Mouse (Mus musculus) T-cell, adult 2 months (primary cell): ENCODE measurements around the gene Pld4.
A peak's percentile ranks its signal among the peaks of the same experiment; 100 is the strongest.

Experiments
- DNase-seq: peaks from one replicate; pipeline ENCODE4 v3.0.0; 2022; ENCODE audit warnings: low spot score

The Pld4 gene

GRCm38 (mm10) chr12:112767036-112767890 lies 6.8 kb downstream of the Pld4 start:
- DNase-seq: no peak

- DNase-seq: no peak
Measured at GRCm38 (mm10) chr12:112768166-112768565, 7.7 kb downstream of the Pld4 start.

DNA sequence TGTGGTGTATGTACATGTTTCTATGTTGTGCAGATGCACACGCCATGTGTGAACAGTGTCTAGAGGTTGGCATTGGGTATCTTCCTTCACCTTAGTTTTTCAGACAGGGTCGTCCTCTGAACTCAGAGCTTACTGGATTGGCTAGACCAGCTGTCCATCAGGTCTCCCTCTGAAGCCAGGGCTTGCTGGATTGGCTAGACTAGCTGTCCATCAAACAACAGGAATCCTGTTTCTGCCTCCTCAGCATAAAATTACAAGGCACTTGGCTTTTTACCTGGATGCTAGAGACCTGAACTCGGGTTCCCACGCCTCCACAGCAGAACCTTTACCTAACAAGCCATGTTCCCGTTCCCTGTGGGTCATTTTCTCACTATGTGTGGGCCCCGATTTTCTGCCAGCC lies 8.6 kb downstream of the Pld4 start:
- DNase-seq: no peak

DNA sequence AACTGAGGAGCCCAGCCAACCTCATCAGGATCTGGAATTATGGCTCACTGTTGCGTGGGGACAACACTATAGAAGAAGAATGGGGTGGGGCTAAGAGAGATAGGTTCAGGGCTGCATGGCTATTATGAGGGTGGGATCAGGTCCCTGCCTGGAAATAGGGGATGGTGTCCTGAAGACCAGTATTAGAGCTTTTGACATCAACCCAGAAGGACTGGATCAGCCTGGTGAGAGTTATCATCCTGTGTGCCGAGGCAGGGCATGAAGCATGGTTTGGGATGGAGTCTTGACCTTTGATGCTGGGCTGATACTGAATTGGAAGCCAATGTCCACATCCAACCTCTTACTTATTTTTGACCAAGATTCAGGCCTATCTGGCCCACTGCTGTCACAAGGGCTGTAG lies 9.3 kb downstream of the Pld4 start:
- no peak for DNase-seq

DNA sequence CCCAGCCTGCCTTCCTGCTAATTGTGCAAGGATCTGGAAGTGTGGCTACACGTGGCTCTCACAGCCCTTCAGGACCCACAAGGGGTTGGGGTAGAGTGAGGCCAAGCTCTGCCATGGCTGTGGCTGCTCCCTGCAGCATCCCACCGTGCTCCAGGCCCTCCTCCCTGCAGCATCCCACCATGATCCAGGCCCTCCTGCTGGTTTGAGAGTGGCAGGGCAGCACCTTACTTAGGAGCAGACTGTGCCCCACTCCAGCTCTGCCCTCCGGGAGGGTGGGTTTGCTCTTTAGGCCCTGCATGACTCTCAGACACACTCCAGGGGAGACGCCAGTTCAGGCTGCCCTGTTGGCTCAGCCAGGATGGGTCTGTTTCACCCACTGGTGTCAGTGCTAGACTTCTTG lies 9.9 kb downstream of the Pld4 start:
- no peak for DNase-seq

DNA sequence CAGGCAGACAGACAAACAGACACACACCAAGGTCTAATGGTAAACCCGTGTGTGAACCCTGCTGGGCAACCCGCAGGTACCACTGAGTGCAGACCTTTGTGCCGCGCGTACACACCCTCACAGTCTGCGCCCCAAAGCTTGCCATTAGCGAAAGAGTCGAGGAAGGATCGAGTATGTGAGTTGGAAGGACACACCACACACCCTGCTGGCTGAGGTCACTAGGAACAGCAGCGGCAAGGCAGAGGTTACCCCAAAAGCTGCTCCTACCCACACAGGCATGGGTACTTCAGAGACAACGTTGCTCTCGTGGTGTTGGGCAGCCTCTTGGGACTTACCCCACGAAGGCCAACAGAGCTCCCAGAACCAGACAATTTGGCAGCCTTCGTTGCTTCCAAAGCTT lies 11.9 kb downstream of the Pld4 start:
- no peak for DNase-seq

- DNase-seq: no peak
Measured at GRCm38 (mm10) chr12:112773366-112773765, 12.9 kb downstream of the Pld4 start.

DNA sequence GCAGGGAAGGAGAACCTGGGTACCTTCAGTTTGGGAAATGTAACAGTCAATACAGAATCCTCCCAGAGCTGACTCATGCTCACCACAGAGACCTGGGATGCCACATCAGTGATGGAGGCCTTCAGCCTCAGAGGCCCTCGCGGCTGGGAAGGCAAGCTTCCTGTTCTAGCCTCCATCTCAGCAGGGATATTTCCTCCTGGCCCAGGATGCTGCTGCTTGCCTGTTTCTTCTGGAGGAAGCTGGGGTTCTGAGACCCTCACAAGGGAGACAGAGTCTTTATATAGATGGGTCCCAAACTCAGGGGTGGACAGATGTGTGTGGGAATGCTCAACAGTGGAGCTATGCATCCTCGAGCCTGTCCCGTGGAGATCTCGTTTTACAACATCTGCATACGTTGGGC lies 13.6 kb downstream of the Pld4 start:
- DNase-seq: no peak

DNA sequence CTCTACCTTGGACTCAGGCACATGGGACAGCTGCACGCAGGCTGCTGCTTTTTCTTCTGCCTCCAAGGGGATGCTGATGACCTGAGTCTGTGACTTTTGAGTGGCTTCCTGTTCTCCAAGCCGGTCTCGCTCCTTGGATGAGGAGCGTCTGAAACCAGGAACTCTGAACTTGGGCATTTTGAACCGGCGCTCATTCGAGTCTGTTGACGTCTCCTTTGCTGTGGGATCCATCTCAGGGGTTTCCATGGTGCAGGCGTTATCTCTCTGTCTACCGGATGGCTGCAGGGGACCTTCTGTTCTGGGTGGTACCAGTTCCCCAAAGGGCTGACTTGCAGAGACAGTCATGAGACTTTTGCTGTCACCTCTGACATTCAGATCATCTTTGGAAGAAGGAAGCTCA lies 14.0 kb downstream of the Pld4 start:
- no peak for DNase-seq

DNA sequence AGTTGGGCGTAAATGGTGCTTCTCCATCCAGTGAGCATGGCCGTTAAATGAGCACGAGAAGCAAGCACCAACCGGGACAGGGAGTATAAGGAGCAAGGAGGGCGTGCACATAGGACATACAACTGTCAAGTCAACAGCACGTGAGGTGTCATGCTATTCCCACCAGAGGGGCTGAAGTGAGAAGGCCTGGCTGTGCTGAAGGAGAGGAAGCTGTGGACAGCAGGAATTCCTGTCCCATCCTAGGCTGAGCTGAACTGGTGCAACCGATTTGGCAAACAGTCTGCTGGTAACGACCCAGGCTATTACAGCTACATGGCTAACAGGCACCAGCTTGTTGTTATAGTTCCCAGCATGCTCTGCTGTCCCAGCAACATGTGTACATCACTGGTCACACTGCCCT lies 30.6 kb downstream of the Pld4 start:
- no peak for DNase-seq

DNA sequence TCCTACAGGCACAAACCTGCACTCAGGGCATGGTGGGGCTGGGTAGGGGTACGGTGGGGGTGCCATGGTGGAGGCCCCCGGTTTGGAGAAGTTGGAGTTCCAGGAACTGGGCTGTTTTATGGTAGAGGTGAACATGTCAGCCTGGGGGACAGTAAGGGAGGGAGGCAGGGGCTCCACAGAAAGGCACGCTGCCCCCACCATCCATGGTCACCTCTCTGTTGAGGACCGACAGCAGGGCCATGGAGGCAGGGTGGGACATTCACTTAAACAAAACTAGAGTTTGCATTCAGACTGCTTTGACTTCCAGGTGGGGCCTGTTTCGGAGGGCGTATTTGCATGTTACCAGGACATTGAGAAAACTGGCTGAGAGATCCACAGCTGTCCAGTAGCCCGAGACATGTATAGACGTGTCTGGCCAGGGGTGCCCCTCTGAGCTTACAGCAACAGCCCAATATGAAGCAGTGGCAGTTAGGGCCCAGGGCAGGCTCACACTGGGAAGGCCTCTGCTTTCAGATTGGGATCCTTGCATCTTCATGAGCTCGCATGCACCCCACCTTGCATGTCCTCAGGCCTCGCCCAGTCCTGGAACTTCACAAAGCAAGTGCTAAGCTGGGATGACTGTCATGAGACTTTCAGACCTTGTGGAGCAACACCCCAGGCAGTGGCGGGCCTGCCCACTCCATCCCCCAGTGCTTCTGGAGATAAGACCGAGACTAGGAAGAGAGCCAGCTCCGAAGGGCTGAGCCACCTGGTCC lies 33.3 kb downstream of the Pld4 start:
- no peak for DNase-seq

- DNase-seq: no peak
Measured at GRCm38 (mm10) chr12:112794356-112794816, 33.9 kb downstream of the Pld4 start.

GRCm38 (mm10) chr12:112794998-112795397 lies 34.5 kb downstream of the Pld4 start:
- DNase-seq: no peak

DNA sequence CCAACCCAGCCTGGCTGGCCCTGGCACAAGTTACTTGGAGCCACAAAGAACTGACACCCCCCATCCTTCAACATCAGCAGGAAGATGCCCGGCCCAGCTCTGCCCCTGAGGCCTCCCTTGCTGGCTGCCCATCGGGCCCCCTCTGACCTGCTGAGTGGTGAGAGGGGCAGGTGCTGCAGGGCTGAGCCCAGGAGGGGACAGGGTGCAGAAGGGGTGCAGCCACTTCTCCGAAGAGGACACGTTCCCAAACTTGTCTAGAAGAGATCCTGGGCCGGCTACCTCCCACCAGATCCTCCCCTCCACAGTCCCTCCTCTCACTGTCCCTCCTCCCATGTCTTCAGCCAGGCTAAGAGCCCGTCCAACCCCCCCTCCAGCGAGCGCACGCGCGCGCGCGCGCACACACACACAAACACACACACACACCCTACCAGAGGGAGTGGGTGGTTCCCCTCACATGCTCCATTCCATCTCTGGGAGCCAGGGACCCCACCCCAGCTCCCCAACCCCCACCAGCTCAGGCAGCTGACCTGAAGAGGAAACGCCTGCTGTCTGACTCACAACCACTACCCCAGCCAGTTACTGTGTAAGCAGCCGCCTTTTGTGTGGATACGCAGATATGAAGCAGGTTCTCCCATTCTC lies 35.1 kb downstream of the Pld4 start:
- no peak for DNase-seq

DNA sequence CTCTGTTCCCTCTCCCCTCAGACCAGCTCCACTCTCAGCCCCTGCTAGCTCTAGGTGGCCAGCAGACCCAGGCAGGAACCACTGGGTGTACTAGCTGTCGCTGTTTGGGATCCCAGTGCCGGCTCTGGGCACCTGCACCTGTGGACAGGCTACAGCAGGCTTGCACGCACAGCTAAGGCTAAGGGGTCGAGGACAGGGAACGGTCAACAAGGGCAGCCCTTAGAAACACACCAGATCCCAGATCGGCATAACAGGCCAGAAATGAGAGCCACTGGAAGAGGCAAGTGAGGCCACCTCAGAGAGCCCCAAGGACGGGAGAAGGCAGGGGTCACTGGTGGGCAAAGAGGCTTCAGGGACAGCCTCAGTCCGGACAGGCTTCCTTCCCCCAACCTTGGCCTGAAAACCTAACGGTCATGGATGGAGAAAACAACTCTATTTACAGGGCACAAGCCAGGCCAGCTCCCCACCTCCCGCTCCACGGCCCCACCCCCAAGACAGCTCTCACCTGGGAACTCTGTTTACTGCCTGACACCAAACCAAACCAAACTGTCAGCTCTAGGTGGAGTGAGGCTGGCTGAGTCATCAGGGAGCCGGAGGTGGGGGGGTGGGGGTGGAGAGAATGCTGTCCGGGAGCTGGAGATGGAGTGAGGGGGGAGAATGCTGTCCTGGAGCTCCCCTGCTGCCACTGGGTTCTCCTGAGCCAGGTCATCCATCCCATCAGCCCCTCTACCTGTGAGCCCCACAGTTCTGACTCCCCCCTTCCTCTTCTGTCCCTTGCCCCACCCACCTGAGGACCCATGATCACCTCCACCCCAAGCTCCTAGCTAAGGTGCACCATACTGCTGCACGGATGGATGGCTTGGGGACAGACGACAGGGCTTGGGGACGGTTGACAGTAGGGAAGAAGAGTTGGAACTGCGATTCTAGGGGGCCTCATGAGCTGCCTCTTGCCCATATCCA lies 36.4 kb downstream of the Pld4 start:
- no peak for DNase-seq

DNA sequence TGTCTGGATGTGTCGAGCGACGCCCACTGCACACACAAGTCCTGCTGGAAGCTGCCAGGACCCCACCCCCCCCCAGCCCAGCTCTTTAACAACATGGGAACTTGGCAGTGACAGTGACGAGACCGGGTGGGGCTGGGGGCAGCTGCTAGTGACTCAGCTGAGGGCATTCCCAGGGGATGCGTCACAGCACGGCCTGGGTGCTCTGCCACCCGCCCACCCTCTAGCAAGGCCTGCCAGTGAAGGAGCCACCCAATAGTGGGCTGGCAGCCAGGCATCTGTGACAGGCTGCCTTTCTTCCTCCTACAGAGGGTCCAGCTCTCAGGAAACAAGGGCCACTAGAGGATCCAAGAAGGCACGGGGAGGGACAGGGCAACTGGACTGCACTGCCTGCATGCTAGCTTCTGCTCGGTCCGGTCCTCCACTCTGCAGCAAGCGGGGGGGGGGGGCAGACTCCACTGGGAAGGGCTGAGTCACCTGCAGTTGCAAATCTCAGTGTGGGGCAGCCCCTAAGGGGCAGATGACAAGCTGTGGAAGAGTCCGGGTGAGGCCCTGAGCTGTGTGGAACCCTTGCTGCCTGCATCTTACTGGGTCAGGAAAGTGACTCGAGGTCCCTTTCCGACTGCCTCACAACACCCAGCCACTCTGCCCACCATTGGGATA lies 37.3 kb downstream of the Pld4 start:
- DNase-seq: no peak

- DNase-seq: no peak
Measured at GRCm38 (mm10) chr12:112798332-112798681, 37.9 kb downstream of the Pld4 start.

DNA sequence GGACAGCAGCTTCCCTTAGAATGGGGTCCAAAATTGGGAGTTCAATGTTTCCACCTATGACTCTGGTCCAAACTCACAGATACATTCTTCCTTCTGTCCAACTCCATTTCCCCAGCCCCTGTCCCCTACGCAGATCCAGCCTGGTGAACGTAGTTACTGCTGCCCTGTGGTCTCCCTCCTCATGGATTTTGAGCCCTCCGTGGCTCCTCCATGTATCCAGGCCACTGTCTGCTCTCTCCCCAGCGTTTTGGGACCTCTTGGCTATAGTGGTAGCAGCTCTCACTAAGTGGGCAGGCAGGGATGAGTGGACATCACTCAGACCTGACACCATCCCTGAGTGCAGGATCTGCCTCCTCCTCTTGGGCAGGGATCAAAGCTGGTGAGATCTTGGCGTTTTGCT lies 38.3 kb downstream of the Pld4 start:
- no peak for DNase-seq

DNA sequence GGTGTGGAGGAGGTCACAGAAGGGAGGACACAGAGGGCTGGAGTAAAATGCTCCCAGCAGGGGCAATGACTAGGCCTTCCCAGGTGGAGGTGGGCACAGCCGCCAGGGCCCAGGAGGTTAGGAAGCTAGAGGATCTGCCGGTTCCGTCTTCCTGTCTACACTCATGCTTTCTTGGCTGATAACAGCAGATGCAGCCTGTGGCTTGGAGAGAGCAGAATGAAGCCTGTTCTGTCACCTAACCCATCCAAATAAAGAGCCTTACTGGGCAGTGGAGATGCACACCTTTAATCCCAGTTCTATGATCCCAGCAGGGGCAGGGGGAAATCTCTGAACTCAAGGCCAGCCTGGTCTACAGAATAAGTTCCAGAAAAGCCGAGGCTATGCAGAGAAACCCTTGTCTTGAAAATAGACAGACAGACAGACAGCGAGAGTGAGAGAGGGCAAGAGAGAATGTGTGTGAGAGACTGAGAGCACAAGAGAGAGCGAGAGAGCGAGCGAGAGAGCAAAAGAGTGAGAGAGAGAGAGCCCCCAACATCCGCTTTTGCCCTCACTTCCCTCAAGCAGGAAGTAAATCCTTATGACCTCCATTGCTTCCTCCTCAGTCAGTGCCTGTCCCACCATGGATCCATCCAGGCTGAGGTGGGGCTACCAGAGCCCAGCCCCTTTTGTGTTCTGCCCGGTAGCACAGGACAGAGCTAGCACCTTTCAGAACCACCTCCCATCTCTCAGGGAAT lies 38.9 kb downstream of the Pld4 start:
- no peak for DNase-seq

DNA sequence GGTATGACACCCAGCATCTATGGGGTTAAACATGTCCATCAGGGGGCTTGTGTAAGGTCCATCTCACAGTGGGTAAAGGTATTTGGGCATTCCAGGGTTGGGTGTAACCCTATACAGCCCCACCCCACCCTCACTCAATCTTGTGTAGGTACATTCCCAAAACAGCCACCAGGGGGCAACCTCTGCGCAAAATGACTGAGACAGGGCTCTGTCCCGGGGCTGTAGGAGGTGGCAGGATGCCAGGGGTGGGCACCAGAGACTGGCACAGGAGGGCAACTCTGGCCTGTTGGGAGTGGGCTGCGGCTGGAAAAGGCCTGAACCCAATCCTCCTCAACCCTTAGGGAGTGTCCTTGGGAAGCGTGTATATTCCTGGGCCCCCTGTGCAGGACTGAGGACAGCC lies 40.0 kb downstream of the Pld4 start:
- peak; percentile 78 for DNase-seq
